Mouse (Mus musculus) hindbrain, embryonic 15.5 days (tissue): ENCODE measurements around the gene Fbn1. TPM values are rescaled to one million over a fixed set of nuclear protein-coding genes. Genes with fewer than 3 reads are reported as not detected.

Experiments used
- ATAC-seq: fragments of 200-750 bp; cut with Nextera tagmentation; 2 replicates; pipeline ENCODE4 v1.8.0; 2017; ENCODE audit warnings: low read depth, moderate number of reproducible peaks, moderate TSS enrichment; ENCODE audit not compliant: low FRiP score
- H3K27ac ChIP-seq: fragments of 300-500 bp; sonication (generic); replicated peaks from 2 replicates; pipeline ENCODE4 v1.5.1; 2015; ENCODE audit warnings: mild to moderate bottlenecking, inconsistent platforms
- H3K27me3 ChIP-seq: fragments of 300-500 bp; sonication (generic); 2 replicates; pipeline ENCODE4 v1.6.1; 2015; ENCODE audit warnings: control low read depth, inconsistent platforms
- H3K36me3 ChIP-seq: fragments of 300-500 bp; sonication (generic); 2 replicates; pipeline ENCODE4 v1.6.1; 2015; ENCODE audit warnings: control low read depth, inconsistent platforms
- H3K4me1 ChIP-seq: fragments of 300-500 bp; sonication (generic); replicated peaks from 2 replicates; pipeline ENCODE4 v1.6.1; 2015; ENCODE audit warnings: control low read depth, inconsistent platforms
- H3K4me2 ChIP-seq: fragments of 300-500 bp; sonication (generic); 2 replicates; pipeline ENCODE4 v1.6.1; 2015; ENCODE audit warnings: moderate library complexity, mild to moderate bottlenecking, inconsistent platforms
- H3K4me3 ChIP-seq: fragments of 300-500 bp; sonication (generic); 2 replicates; pipeline ENCODE4 v1.5.1; 2015; ENCODE audit warnings: mild to moderate bottlenecking, inconsistent platforms
- H3K9ac ChIP-seq: fragments of 300-500 bp; sonication (generic); 2 replicates; pipeline ENCODE4 v1.6.1; 2015; ENCODE audit warnings: inconsistent platforms
- H3K9me3 ChIP-seq: fragments of 300-500 bp; sonication (generic); 2 replicates; pipeline ENCODE4 v1.6.1; 2016; ENCODE audit warnings: control low read depth, inconsistent platforms
- WGBS: fragments of 180-500 bp; shearing (Covaris S2); methylation state at CpG from one replicate; pipeline ENCODE4 v1.1.7; 2015; 5-methylcytosine and 5-hydroxymethylcytosine counted together
- polyA plus RNA-seq: library from polyadenylated mRNA; unstranded; fragments of >200 nt; fragmentation: Nextera tagmentation; extraction: Ambion mirVana; gene quantifications from 2 replicates; pipeline ENCODE4 v1.2.1, GENCODE M21; 2015

The Fbn1 gene
- polyA plus RNA-seq, 1 experiment from 2014 or later = 2.8 TPM

DNA sequence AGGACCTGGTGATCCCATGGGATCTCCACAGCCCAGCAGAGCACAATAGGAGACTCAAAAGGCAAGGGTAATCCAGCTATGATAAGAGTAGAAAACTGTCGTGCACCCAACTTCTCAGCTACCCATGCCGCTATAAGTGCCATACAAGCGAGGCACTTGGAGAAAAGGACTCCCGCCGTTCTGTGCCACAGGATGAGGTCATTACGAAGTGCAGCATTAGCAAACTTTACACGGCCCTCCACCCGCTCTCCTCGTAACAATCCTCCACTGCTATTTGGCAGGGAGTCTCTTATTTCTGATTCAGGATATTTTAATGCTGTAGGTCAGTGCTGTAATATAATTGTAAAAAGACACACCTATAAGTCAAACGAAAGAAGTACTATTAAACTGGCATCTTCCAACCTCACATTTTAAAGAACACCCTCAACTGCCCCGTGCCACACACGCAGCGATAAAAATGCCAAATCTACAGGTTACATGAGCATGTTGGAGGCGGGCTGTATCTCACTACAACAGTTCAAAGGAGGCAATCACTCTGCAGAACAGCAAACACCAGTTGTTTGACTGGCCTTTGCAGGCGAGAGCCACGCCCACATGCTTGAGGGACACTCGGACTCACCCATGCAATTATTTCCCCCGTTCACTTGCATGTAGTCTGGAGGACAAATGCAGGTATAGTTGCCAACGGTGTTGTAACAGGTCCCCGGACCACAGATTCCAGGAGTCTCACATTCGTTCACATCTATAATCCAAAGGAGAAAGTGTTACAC is 165.4 kb downstream of the Fbn1 start:
- H3K27ac ChIP-seq = no peak overlapping the region
- H3K4me2 ChIP-seq = no peak overlapping the region
- H3K9me3 ChIP-seq = no peaks in the 10 kb centered on the region
- no peaks in the 10 kb centered on the region for H3K4me1 ChIP-seq
- no peak overlapping the region for H3K4me3 ChIP-seq
- WGBS = 93% methylated on average over 21 of the region's 21 CpGs
- H3K27me3 ChIP-seq = no peaks in the 10 kb centered on the region
- no peak for ATAC-seq
- H3K36me3 ChIP-seq = peaks cover 38% of the 10 kb centered on the region
- no peak overlapping the region for H3K9ac ChIP-seq

DNA sequence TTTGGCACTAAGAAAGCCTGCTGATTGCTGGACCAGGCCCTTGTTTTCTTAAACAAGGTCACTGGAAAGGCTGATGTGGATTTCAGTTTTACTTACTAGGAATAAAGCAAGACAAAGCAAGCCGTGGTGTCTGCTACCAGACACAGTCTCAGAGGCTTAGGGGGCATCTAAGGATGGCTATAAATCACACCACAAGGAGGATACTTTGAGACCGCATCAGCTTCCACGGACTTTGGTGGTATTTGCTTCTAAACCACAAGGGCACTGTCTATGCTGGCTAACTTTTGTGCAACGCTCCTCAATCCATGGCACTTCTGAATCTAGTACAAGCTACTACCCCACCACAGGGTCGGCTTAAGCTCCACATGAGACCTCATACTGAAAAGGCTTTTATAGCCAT is 167.4 kb downstream of the Fbn1 start:
- no peak overlapping the region for H3K4me2 ChIP-seq
- no peak for ATAC-seq
- no peaks in the 10 kb centered on the region for H3K4me1 ChIP-seq
- H3K4me3 ChIP-seq = no peak overlapping the region
- no peak overlapping the region for H3K9ac ChIP-seq
- no peaks in the 10 kb centered on the region for H3K9me3 ChIP-seq
- WGBS = 85% methylated on average over 5 of the region's 5 CpGs
- peaks cover 52% of the 10 kb centered on the region for H3K36me3 ChIP-seq
- H3K27ac ChIP-seq = no peak overlapping the region
- no peaks in the 10 kb centered on the region for H3K27me3 ChIP-seq

DNA sequence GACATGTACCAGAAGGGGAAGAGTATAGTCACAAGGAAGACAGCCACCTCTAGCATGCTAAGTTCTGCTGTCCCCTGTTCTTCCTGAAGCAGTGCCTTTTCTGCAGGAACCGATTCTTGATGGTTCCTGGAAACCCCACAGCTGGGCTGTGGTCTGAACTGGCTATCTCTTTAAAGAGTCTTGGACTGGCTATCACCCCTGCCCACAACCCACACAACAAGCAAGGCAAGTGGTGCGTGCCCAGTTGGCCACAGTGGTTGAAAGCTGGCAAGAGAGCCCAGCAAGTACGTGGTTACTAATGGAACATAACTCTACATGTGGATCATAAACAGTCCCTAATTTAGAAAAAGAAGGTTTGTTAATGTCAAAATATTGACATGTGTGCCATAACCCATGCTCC is 170.6 kb downstream of the Fbn1 start:
- Histone ChIP-seq H3K4me2 (no peak overlapping the region), H3K4me3 (no peak overlapping the region), H3K4me1 (no peaks in the 10 kb centered on the region), H3K9me3 (no peaks in the 10 kb centered on the region), H3K27ac (no peak overlapping the region), H3K27me3 (no peaks in the 10 kb centered on the region), H3K9ac (no peak overlapping the region), H3K36me3 (peaks cover 38% of the 10 kb centered on the region)
- no peak for ATAC-seq
- WGBS = 90% methylated on average over 3 of the region's 3 CpGs

DNA sequence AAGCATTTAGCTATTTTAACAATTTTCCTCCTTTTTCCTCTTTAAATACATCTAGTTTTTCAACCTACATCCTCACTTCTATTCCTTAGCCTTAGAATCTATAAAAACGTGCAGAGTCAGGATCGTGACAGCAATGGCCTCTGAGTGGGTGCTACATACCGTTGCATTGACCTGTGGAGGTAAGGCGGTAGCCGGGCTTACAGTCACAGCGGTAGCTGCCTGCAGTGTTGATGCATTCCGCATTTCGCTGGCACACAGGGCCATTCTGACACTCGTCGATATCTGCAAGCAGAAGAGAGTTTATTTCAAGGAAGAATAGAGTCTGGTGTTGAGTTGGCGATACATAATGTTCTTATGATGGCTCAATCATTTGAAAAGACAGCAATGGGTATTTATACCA is 172.6 kb downstream of the Fbn1 start:
- H3K9ac ChIP-seq = no peak overlapping the region
- H3K4me3 ChIP-seq = no peak overlapping the region
- peaks cover 34% of the 10 kb centered on the region for H3K36me3 ChIP-seq
- H3K27ac ChIP-seq = no peak overlapping the region
- ATAC-seq = no peak
- WGBS = 96% methylated on average over 11 of the region's 11 CpGs
- H3K4me2 ChIP-seq = no peak overlapping the region
- H3K9me3 ChIP-seq = no peaks in the 10 kb centered on the region
- H3K4me1 ChIP-seq = no peaks in the 10 kb centered on the region
- no peaks in the 10 kb centered on the region for H3K27me3 ChIP-seq

DNA sequence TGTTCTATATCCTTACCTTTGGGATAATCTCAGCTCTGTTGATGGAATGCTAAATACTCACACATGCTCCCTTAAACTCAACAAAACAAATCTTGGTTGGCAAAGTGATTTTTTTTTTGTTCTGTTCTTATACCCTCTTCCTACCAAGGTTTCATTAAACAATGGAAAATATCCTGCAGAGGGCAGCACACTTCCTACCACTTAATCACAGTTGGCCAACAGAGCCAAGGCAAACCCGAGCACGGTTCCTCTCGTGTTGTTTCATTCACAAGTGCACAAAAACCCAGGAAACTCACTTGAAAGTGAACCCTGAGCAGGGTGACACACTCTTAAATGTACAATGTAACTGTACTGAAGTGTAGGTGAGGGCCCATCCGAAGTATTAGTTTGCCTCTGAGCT is 173.6 kb downstream of the Fbn1 start:
- H3K9ac ChIP-seq = no peak overlapping the region
- peaks cover 34% of the 10 kb centered on the region for H3K36me3 ChIP-seq
- ATAC-seq = no peak
- no peak overlapping the region for H3K27ac ChIP-seq
- H3K9me3 ChIP-seq = no peaks in the 10 kb centered on the region
- no peaks in the 10 kb centered on the region for H3K27me3 ChIP-seq
- H3K4me2 ChIP-seq = no peak overlapping the region
- WGBS = 80% methylated on average over 4 of the region's 4 CpGs
- H3K4me1 ChIP-seq = no peaks in the 10 kb centered on the region
- no peak overlapping the region for H3K4me3 ChIP-seq

DNA sequence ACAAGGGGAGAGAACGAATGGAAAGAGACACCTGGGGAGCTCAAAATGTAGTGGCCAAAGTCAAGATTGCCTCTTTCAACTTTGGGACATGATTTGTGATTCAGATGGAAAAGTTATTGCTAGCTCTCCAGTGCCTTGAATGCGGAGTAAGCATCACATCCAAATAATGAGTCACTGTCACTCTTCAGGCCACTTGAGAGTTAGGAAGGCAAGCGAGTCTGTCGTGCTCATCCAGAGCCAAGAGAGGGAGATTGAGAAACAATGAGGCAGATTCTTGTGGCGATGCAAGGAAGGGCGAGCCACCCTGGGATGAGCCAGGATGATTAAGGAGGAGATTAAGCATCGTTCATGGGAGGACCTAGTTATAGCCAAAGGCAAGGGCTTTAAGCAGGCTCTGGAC is 176.2 kb downstream of the Fbn1 start:
- Histone ChIP-seq H3K27me3 (no peaks in the 10 kb centered on the region), H3K4me2 (no peak overlapping the region), H3K4me3 (no peak overlapping the region), H3K4me1 (no peaks in the 10 kb centered on the region), H3K36me3 (peaks cover 21% of the 10 kb centered on the region), H3K27ac (no peak overlapping the region), H3K9me3 (no peaks in the 10 kb centered on the region), H3K9ac (no peak overlapping the region)
- 87% methylated on average over 7 of the region's 7 CpGs for WGBS
- no peak for ATAC-seq

DNA sequence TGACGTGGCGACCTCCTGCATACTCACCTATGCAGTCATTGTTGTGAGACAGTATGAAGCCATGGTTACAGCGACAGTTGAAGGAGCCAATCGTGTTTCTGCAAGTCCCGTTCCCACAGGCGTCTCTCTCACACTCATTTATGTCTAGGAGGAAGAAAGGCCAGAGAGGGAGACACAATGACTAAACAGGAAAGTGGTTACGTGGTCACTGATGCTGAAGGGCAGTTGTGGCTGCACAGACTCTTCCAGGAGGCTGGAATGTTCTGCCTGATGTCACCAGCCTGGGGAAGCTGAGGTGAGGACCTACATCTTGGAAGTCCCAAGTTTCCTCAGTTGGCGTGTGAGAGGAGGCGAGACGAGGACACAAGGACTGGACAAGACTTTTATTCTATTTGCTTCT is 177.3 kb downstream of the Fbn1 start:
- WGBS = 94% methylated on average over 10 of the region's 10 CpGs
- Histone ChIP-seq H3K9me3 (no peaks in the 10 kb centered on the region), H3K27ac (no peak overlapping the region), H3K4me3 (no peak overlapping the region), H3K27me3 (no peaks in the 10 kb centered on the region), H3K9ac (no peak overlapping the region), H3K36me3 (peaks cover 11% of the 10 kb centered on the region), H3K4me2 (no peak overlapping the region), H3K4me1 (no peaks in the 10 kb centered on the region)
- ATAC-seq = no peak

DNA sequence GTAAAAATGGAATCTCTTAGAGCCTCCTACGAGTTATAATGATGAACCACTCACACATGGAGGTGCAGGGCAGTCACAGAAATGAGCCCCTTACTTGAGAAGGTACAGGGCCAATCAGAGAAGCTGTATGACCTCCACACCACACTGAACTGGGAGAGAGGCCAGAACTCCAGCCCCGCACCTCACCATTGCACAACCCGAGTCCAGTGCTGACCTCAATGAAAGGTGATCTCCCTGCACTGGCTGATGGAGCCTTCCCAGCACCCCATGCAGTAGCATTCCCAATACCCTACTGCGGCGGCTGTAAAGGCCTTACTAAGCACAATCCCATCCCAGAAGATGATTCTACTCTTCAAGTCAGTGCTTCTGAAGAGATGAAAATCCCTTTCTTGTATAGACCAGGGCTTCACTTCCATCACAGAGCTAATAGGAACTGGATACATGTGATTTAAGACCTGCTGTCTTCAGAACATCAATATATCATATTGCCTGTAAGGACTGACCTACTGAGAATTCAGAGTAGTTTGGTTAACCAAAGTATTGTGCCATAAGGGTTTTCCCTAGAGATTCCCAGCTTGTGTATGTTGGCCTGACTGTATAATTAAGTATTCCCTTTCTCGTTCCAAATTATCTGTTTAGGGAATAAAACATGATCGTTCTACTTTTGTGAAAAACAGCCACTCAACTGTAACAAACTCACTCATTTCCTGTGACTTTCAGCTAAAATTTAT is 182.5 kb downstream of the Fbn1 start:
- Histone ChIP-seq H3K27me3 (no peaks in the 10 kb centered on the region), H3K4me2 (no peak overlapping the region), H3K4me3 (no peak overlapping the region), H3K36me3 (peaks cover 5% of the 10 kb centered on the region), H3K9ac (no peak overlapping the region), H3K9me3 (no peaks in the 10 kb centered on the region), H3K27ac (no peak overlapping the region), H3K4me1 (no peaks in the 10 kb centered on the region)
- 80% methylated on average over 7 of the region's 7 CpGs for WGBS
- no peak for ATAC-seq

DNA sequence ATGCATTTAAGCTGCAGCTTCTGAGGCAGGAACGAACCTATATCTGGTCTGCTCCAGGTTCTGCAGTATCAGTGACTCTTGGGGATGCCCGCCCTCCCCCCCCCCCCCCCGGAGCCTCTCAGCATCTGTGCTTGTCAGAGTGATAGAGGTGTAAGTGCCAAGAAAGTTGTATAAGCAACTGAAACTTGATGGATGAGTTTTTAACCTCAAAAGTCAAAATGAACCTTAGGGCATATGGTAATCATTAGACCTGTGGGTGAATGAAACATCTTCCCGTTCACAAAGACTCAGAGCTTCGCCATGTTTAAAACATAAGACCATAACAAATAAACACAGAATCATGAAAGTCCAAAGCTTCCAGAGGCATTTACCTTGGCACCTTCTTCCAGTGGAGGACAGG is 183.3 kb downstream of the Fbn1 start:
- H3K36me3 ChIP-seq = peaks cover 4% of the 10 kb centered on the region
- no peaks in the 10 kb centered on the region for H3K4me1 ChIP-seq
- ATAC-seq = no peak
- no peaks in the 10 kb centered on the region for H3K27me3 ChIP-seq
- no peak overlapping the region for H3K27ac ChIP-seq
- no peak overlapping the region for H3K9ac ChIP-seq
- H3K9me3 ChIP-seq = no peaks in the 10 kb centered on the region
- WGBS = 86% methylated on average over 5 of the region's 5 CpGs
- no peak overlapping the region for H3K4me2 ChIP-seq
- no peak overlapping the region for H3K4me3 ChIP-seq

DNA sequence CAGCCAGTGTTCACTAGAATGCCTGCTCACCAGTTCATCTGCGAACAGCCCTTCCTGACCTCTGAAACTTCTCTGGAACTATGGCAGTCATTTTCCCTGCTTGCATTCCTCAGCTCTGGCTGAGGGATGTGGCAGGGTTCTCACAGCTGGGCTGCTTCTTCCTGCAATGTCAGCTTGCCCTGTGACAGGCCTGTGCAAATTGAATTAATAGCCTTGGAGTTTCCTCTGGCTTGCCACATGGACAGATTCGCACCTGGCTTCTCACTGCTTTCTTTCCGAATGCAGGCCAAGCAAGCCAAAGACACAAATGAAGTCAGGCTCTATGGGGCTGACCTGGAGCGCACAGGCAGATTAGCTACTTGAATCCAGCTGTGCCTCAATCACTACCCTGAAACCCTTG is 184.4 kb downstream of the Fbn1 start:
- Histone ChIP-seq H3K9ac (no peak overlapping the region), H3K27me3 (no peaks in the 10 kb centered on the region), H3K4me1 (no peaks in the 10 kb centered on the region), H3K27ac (no peak overlapping the region), H3K36me3 (peaks cover 4% of the 10 kb centered on the region), H3K9me3 (no peaks in the 10 kb centered on the region), H3K4me3 (no peak overlapping the region), H3K4me2 (no peak overlapping the region)
- WGBS = 77% methylated on average over 4 of the region's 4 CpGs
- no peak for ATAC-seq

DNA sequence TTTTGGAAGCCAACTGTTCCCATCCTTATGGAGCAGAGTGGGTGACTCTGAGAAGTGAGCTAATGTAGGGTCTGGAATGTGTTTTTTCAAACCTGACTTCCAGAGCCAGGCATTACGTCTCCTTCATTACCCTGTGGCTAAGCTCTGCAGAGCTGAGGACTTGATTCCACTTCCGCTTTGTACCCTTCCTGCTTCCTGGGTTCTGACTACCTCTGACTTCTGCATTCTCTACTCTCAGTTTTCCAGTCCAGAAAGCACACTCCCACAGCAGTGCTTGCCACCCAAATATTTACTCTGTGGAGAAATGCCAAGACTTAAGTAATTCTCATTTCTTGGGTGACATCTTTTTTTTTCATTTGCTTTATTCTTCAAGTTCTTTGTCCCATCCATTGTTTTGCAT is 185.2 kb downstream of the Fbn1 start:
- H3K27ac ChIP-seq = no peak overlapping the region
- peaks cover 7% of the 10 kb centered on the region for H3K36me3 ChIP-seq
- ATAC-seq = no peak
- no peaks in the 10 kb centered on the region for H3K9me3 ChIP-seq
- no peaks in the 10 kb centered on the region for H3K27me3 ChIP-seq
- H3K4me3 ChIP-seq = no peak overlapping the region
- no peak overlapping the region for H3K4me2 ChIP-seq
- 92% methylated on average over 2 of the region's 2 CpGs for WGBS
- H3K9ac ChIP-seq = no peak overlapping the region
- no peaks in the 10 kb centered on the region for H3K4me1 ChIP-seq

DNA sequence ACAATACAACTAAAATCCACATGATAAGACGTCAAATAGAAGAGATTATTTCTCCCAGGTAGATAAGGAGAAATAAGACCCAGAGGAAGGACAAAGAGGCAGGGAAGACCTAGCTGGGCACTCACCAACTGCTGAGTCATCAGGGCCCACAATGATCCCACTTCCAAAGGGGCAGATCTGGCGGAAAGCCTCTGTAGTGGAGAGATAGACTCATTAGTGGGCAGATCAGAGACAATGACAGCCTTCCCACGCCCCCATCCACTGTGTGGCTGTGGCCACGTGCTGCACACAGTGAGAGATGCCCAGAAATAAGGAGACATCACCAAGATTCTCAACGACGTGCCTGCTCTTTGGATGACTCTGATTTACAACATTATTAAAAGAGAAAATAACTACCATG is 186.7 kb downstream of the Fbn1 start:
- ATAC-seq = no peak
- H3K4me3 ChIP-seq = no peak overlapping the region
- no peaks in the 10 kb centered on the region for H3K27me3 ChIP-seq
- no peak overlapping the region for H3K9ac ChIP-seq
- no peaks in the 10 kb centered on the region for H3K9me3 ChIP-seq
- H3K4me1 ChIP-seq = no peaks in the 10 kb centered on the region
- H3K27ac ChIP-seq = no peak overlapping the region
- 79% methylated on average over 6 of the region's 6 CpGs for WGBS
- H3K36me3 ChIP-seq = peaks cover 9% of the 10 kb centered on the region
- no peak overlapping the region for H3K4me2 ChIP-seq
